In genomic region chr15:100847193-100847592, GRCm38 (mm10) we compare ENCODE assay signal across 16 mouse cellular contexts. TPM values are rescaled to one million over a fixed set of nuclear protein-coding genes. Genes with fewer than 3 reads are reported as not detected.
A peak's percentile ranks its signal among the peaks of the same experiment; 100 is the strongest.
DNase-seq lines count a peak whose midpoint lies in the region; ATAC-seq and TF ChIP-seq lines count a peak whose summit lies in the region.
"Had no signal": no experiment of that assay in that cellular context is flagged by ENCODE, and none has a peak within 500 bp of the region (broad histone marks: within the 10 kb centered on the region; RNA-seq: fewer than 3 reads in every experiment).

No protein-coding gene starts in this region.

- no peak overlapping the region for H3K27ac ChIP-seq in heart, adult 2 months
- no peak overlapping the region for H3K27ac ChIP-seq in heart, embryonic 12.5 days (ENCODE audit: poor library complexity, severe bottlenecking)
- H3K27ac ChIP-seq in lung, postnatal 0 days (ENCODE audit: low read length) = no peak overlapping the region
- no peak overlapping the region for H3K27ac ChIP-seq in small intestine, adult 2 months (ENCODE audit: insufficient read depth, low read depth, low read length)
- H3K27ac ChIP-seq: embryonic facial prominence, embryonic 15.5 days; limb, embryonic 13.5 days had no signal

- no peak overlapping the region for H3K4me3 ChIP-seq in heart, adult 2 months
- no peak overlapping the region for H3K4me3 ChIP-seq in heart, embryonic 12.5 days
- no peak overlapping the region for H3K4me3 ChIP-seq in lung, postnatal 0 days (ENCODE audit: low read depth, low read length)
- H3K4me3 ChIP-seq in small intestine, adult 2 months (ENCODE audit: low read depth, low read length) = no peak overlapping the region
- H3K4me3 ChIP-seq: embryonic facial prominence, embryonic 15.5 days; limb, embryonic 13.5 days had no signal

- no peak for DNase-seq in heart, adult 2 months
- no peak for DNase-seq in lung, postnatal 0 days (ENCODE audit: low spot score)
- DNase-seq in lung, postnatal 36 days = no peak
- DNase-seq in ES-CJ7 (ENCODE audit: low read depth, low spot score) = peak; percentile 67
- DNase-seq in neural tube, embryonic 10.5 days (ENCODE audit: extremely low spot score, low spot score) = no peak
- no peak for DNase-seq in cerebellum, postnatal 10 days
- DNase-seq: adrenal gland, postnatal 36 days; kidney, postnatal 36 days had no signal

- H3K36me3 ChIP-seq in heart, adult 2 months (ENCODE audit: control insufficient read depth, insufficient read depth, low read length) = no peaks in the 10 kb centered on the region
- H3K36me3 ChIP-seq in heart, embryonic 12.5 days = no peaks in the 10 kb centered on the region
- H3K36me3 ChIP-seq in lung, postnatal 0 days (ENCODE audit: insufficient read depth, low read length) = no peaks in the 10 kb centered on the region
- H3K36me3 ChIP-seq in small intestine, adult 2 months (ENCODE audit: control insufficient read depth, insufficient read depth, low read length) = no peaks in the 10 kb centered on the region
- H3K36me3 ChIP-seq: embryonic facial prominence, embryonic 15.5 days; limb, embryonic 13.5 days had no signal

- H3K27me3 ChIP-seq in heart, adult 2 months (ENCODE audit: control insufficient read depth, insufficient read depth, low read length) = peaks cover 1% of the 10 kb centered on the region; the same call in 1 of the 2 replicates
- peaks cover 6% of the 10 kb centered on the region; the same call in 1 of the 2 replicates for H3K27me3 ChIP-seq in heart, embryonic 12.5 days (replicated peaks)
- no peaks in the 10 kb centered on the region for H3K27me3 ChIP-seq in lung, postnatal 0 days (replicated peaks; ENCODE audit: insufficient read depth, low read length)
- H3K27me3 ChIP-seq in small intestine, adult 2 months (ENCODE audit: control insufficient read depth, insufficient read depth, low read length) = no peaks in the 10 kb centered on the region
- H3K27me3 ChIP-seq: embryonic facial prominence, embryonic 15.5 days; limb, embryonic 13.5 days had no signal

- no peak for TF ChIP-seq POLR2A in heart, adult 2 months (IDR thresholded peaks at IDR 0.05; ENCODE audit: insufficient read depth, low read depth, low read length)
- TF ChIP-seq POLR2A in small intestine, adult 2 months (IDR thresholded peaks at IDR 0.05; ENCODE audit: low read depth, low read length) = no peak

- peak; percentile 42 for TF ChIP-seq CTCF in heart, adult 2 months (IDR thresholded peaks at IDR 0.05)
- peak; percentile 21; the same call in 1 of the 2 replicates for TF ChIP-seq CTCF in lung, postnatal 0 days (IDR thresholded peaks at IDR 0.05)
- TF ChIP-seq CTCF in small intestine, adult 2 months (IDR thresholded peaks at IDR 0.05; ENCODE audit: extremely low read depth, insufficient read length, insufficient replicate concordance, low read depth, low read length) = peak; percentile 29; the same call in 1 of the 2 replicates

- ATAC-seq in heart, embryonic 12.5 days (ENCODE audit: insufficient number of reproducible peaks, low FRiP score) = no peak
- ATAC-seq in lung, postnatal 0 days = no peak
- ATAC-seq: forebrain, embryonic 14.5 days had no signal

- H3K79me2 ChIP-seq in heart, adult 2 months (replicated peaks; ENCODE audit: control insufficient read depth, insufficient read depth, low read length) = no peaks in the 10 kb centered on the region

- H3K9ac ChIP-seq in heart, adult 2 months (ENCODE audit: low read depth, low read length) = no peak overlapping the region
- no peak overlapping the region for H3K9ac ChIP-seq in heart, embryonic 12.5 days
- H3K9ac ChIP-seq in lung, postnatal 0 days (replicated peaks; ENCODE audit: low read depth) = no peak overlapping the region
- H3K9ac ChIP-seq: embryonic facial prominence, embryonic 15.5 days; limb, embryonic 13.5 days had no signal

- intact Hi-C loops in heart, adult 2 months (cut with DNase I) = no loop called here

- 83% methylated on average over 6 of the region's 6 CpGs for WGBS in heart, adult 2 months
- WGBS in heart, embryonic 12.5 days = 80% methylated on average over 6 of the region's 6 CpGs
- 86% methylated on average over 6 of the region's 6 CpGs for WGBS in lung, postnatal 0 days
- 88% methylated on average over 6 of the region's 6 CpGs for WGBS in small intestine, adult 2 months

- H3K4me2 ChIP-seq in heart, embryonic 12.5 days = no peak overlapping the region
- no peak overlapping the region for H3K4me2 ChIP-seq in lung, postnatal 0 days (replicated peaks; ENCODE audit: low read depth, low read length)
- H3K4me2 ChIP-seq: embryonic facial prominence, embryonic 15.5 days; heart, embryonic 11.5 days; limb, embryonic 13.5 days had no signal

- H3K4me1 ChIP-seq in heart, adult 2 months (ENCODE audit: control insufficient read depth, insufficient read depth, low read length) = no peaks in the 10 kb centered on the region
- 0 out of 2 replicates have a peak, but pooled peaks cover 4% of the 10 kb centered on the region for H3K4me1 ChIP-seq in heart, embryonic 12.5 days (replicated peaks)
- H3K4me1 ChIP-seq in lung, postnatal 0 days (ENCODE audit: insufficient read depth, low read depth, low read length) = no peaks in the 10 kb centered on the region
- H3K4me1 ChIP-seq in small intestine, adult 2 months (ENCODE audit: control insufficient read depth, insufficient read depth, insufficient read length, low read length) = no peaks in the 10 kb centered on the region

- peaks cover 7% of the 10 kb centered on the region for H3K9me3 ChIP-seq in heart, embryonic 12.5 days (replicated peaks)
- H3K9me3 ChIP-seq in lung, postnatal 0 days (ENCODE audit: low read length) = no peaks in the 10 kb centered on the region

- no peak for TF ChIP-seq EP300 in heart, adult 2 months (IDR thresholded peaks at IDR 0.05; ENCODE audit: insufficient read depth, low read depth, low read length)
- no peak for TF ChIP-seq EP300 in lung, postnatal 0 days (IDR thresholded peaks at IDR 0.05)

RNA-seq across cellular contexts. Expression of gene Scn8a, which starts 22.5 kb away (rescaled TPM):
- under 1 TPM in 1 of 2 experiments, not detected in 1; 0.02 TPM for total RNA-seq in heart, adult 2 months (2021)
- polyA plus RNA-seq in heart, adult 2 months (2012; rRNA removed) = 0.09 TPM in 1 of 2 replicates, not detected in the other
- polyA plus RNA-seq in heart, embryonic 12.5 days (2016; fragmentation: Nextera tagmentation; extraction: Ambion mirVana) = 0.54 and 0.69 TPM in 2 replicates
- polyA plus RNA-seq in lung, postnatal 0 days (2015; fragmentation: Nextera tagmentation; extraction: Ambion mirVana) = 1.2 and 1.5 TPM in 2 replicates
- 0.06 and 1.5 TPM in 2 replicates for polyA plus RNA-seq in small intestine, adult 2 months (2012; rRNA removed)
- total RNA-seq: hematopoietic stem cell, adult 5-6 weeks; megakaryocyte-erythroid progenitor cell, adult 5-6 weeks had no signal
